In genomic region chr16:49037771-49038170, GRCm38 (mm10) we compare ENCODE assay signal across 25 mouse cellular contexts. TPM values are rescaled to one million over a fixed set of nuclear protein-coding genes. Genes with fewer than 3 reads are reported as not detected.
"Had no signal": no experiment of that assay in that cellular context is flagged by ENCODE, and none has a peak within 500 bp of the region (broad histone marks: within the 10 kb centered on the region; RNA-seq: fewer than 3 reads in every experiment).

No protein-coding gene starts in this region.

- DNase-seq: cerebellum, adult 2 months; cerebellum, adult 9-10 months; cerebellum, adult 9-11 months; cerebellum, postnatal 10 days; cerebellum, postnatal 14 days; cerebellum, postnatal 25 days; cerebellum, postnatal 36 days; embryo, embryonic 11 days; forebrain, postnatal 0 days; gastrocnemius, adult 2 months; gastrocnemius, postnatal 10 days; gastrocnemius, postnatal 14 days; gastrocnemius, postnatal 25 days; gastrocnemius, postnatal 36 days; heart, adult 11 months; heart, adult 18-20 months; heart, adult 2 months had no signal

- ATAC-seq: forebrain, embryonic 13.5 days; forebrain, embryonic 14.5 days; forebrain, embryonic 15.5 days; forebrain, embryonic 16.5 days; forebrain, postnatal 0 days had no signal

RNA-seq across cellular contexts. Expression of gene Myh15, which starts 19.5 kb away (rescaled TPM):
- total RNA-seq: common myeloid progenitor, adult 5-6 weeks; gastrocnemius, adult 2 months; gastrocnemius, postnatal 10 days; gastrocnemius, postnatal 14 days; gastrocnemius, postnatal 25 days; gastrocnemius, postnatal 36 days; gastrocnemius, postnatal 4 days; granulocyte monocyte progenitor cell, adult 5-6 weeks; heart, adult 18-20 months; heart, adult 2 months; heart, adult 8-10 months had no signal
